Mouse (Mus musculus): ENCODE measurements around the gene Kcnq2.

- TF ChIP-seq CTCF (conservative IDR thresholded peaks at IDR 0.05; ENCODE audit: low read length) (no peak), NANOG (IDR thresholded peaks at IDR 0.05; ENCODE audit: borderline replicate concordance, low read length) (no peak)
Observed at GRCm38 (mm10) chr2:181136934-181137333, 1.8 kb upstream of the Kcnq2 start.

All from E14TG2a.4 (cell line).